Mouse (Mus musculus): ENCODE data around the gene Itgb1bp1.

DNA sequence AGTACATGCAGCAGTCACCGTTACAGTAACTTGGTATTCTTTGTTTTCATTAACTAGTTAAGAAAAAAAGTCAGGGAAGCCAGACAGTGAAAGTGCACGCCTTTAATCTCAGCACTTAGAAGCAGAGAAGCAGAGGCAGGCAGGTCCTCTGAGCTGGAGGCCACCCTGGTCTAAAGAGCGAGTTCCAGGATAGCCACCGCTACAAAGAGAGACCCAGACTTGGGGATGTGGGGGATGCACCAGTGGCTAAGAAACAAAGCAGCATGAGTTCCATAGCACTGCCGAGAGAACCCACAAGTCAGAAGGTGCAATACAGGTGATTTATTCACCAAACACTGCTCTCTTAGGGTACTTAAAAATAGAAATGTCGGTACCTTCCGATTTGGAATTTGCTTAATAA lies 46.9 kb upstream of the Itgb1bp1 start:
- no peak for TF ChIP-seq CTCF (IDR thresholded peaks at IDR 0.05; ENCODE audit: control insufficient read depth, insufficient read depth, insufficient read length)
- no peak for TF ChIP-seq MYOG (IDR thresholded peaks at IDR 0.05; ENCODE audit: control insufficient read depth, extremely low read depth, insufficient read length)
- no peak for TF ChIP-seq USF1 (IDR thresholded peaks at IDR 0.05; ENCODE audit: low read depth)
- no peak for TF ChIP-seq CEBPB (IDR thresholded peaks at IDR 0.05; ENCODE audit: low read depth)
- TF ChIP-seq MAX (IDR thresholded peaks at IDR 0.05), result no peak
- TF ChIP-seq MYOD1 (IDR thresholded peaks at IDR 0.05; ENCODE audit: control insufficient read depth, insufficient read length, low read depth), result no peak
- TF ChIP-seq FOSL1 (IDR thresholded peaks at IDR 0.05; ENCODE audit: insufficient read depth, low read length, poor library complexity, severe bottlenecking), result no peak

Data from C2C12 (cell line).